Mouse (Mus musculus): ENCODE data around the gene St3gal5.
"Not testable (repeated sequence)": the region's sequence is repeated elsewhere in the genome, so short reads cannot be mapped to it uniquely, and the experiment has no call there.

St3gal5 gene

DNA sequence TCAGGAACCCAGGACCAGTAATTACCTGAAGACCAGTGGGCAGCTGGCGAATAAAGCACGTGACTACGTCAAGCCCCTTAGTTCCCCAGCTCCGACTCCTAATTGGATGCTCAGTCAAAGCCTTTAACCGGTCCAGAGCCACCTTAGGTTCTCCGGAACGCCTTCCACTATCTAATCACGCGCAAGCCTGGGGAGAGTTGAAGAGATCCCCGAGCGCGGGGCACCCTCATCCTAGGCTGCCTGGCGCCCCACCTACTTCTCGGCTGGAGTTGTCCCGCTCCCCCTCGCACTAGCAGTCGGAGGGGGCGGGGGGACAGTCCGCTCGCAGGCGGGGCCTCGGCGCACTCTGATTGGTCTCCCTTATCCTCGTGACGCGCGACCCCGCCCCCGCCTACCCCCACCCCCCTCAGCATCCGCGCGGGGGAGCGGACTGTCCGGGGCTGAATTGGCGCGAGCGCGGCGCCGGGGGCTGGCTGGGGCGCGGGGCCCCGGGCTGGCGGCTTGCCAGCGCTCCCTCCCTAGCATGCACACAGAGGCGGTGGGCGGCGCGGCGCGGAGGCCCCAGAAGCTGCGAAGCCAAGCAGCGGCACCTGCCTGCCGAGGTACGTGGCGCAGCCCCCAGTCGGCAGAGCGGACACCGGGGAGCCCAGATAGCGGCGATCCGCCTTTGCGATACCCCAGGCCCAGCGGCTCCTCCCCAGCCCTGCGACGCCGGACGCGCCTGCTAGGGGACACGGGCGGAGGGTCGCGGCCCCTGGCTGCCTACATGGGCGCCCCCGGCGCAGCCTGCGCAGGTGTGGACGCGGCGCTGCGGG is at the start of gene St3gal5:
TSS of gene St3gal5 (plus strand) at position 412 of the 815 bp plus-strand sequence.
- in situ Hi-C loops (cut with MboI, MseI) = no loop called here

- in situ Hi-C loops (cut with MboI, MseI) = no loop called here
Measured at GRCm38 (mm10) chr6:72048643-72049042, 48.7 kb upstream of the St3gal5 start.

GRCm38 (mm10) chr6:72049941-72050340 is 47.5 kb upstream of the St3gal5 start:
- in situ Hi-C loops (cut with MboI, MseI) = no loop called here

GRCm38 (mm10) chr6:72050827-72051226 is 46.6 kb upstream of the St3gal5 start:
- in situ Hi-C loops (cut with MboI, MseI) = no loop called here

DNA sequence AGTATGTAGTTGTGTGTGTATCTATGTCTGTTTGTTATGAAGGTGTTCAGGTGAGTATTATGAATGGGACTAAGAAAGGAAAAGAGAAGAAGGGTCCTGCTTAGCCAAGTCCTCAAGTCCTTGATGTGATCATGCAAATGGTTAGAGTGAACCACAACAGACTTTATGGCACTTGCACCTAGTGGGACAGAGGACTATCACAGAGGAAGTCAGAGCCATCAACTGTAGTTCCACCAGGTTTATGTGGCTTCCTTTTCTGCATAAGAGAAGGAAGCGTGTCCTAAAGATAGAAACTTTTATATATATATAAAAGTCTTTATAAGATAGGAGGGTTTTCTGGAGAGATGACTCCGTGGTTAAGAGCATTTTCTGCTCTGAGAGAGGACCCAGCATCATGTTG is 46.1 kb upstream of the St3gal5 start:
- in situ Hi-C loops (cut with MboI, MseI) = no loop called here

DNA sequence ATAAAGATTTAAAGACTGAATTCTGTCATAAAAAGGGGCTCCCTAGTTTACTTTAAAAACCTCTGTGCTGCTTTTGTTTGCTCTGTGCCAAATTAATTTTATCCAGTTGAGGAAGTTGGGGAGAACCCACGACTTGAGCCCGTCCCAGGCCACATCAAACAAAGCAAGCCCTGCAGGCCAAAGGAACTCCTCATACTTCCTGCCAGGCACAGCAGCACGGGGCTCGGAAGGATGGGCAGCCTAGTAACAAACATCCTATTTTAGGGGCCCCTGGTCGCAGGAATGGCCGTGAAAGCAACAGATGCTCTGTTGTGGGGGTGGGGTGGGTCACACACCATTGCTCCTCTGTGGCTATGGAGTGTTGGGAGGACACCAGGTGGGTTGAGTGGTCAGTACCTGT is 45.6 kb upstream of the St3gal5 start:
- in situ Hi-C loops (cut with MboI, MseI) = no loop called here

DNA sequence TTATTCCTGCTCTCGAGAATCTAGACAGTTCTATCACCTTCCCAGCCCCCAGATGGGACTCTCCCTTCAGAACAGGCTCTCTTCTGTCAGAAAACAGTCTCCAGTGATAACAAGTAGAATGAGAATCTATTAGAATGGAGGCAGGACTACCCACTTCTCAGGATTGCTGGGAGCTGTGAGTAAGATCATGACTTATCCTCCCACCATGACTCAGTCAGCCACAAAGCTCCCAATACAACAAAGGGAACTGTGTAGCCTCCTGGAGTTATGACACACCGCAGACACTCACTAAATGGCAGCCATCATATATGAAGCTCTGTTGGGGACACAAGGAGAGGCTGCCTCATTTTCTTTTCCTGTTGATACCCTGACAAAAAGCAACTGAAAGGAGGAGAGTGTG is 40.8 kb upstream of the St3gal5 start:
- in situ Hi-C loops (cut with MboI, MseI) = no loop called here

DNA sequence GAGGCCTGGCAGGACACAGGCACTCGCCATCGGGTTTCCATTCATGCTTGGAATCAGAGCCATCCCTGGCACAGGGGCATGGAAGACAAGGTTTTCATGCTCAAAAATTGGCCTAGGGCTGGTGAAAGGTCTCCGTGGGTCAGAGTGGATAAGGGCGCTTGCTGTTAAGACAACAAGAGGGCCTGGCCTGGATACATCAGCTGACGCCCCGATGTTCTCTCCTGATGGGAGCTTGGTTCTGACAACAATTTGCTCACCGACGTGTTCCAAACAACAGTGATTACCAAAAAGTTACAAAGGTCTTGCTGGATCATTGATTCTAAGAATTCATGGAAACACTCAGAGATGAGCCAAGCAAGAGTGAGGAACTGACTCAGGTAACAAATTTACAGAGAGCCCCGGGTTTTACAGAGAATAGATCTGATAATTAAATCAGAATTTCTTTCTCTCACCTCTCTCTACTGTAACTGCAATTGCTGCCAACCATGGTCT is 38.9 kb upstream of the St3gal5 start:
- in situ Hi-C loops (cut with MboI, MseI) = no loop called here

DNA sequence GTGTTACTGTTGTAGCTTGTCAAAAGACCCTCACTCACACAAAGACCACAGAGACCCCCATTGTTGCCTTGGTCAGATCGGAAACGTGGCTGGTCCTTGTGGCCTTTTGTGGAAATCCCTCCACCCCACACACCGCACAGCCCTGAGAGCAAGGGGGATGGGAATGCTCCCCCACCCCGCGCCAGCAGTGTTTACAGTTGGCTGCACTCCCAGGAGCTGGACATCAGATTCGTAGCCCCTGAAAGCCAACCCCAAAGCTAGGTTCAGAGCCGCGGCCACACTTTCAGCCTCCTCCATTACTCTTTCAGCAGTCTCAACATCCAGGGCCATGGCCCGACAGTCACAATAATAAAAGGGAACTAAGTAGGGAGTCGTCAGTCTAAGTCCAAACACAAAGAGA is 36.7 kb upstream of the St3gal5 start:
- in situ Hi-C loops (cut with MboI, MseI) = not testable (repeated sequence)

- in situ Hi-C loops (cut with MboI, MseI) = no loop called here
Measured at GRCm38 (mm10) chr6:72063718-72064117, 33.7 kb upstream of the St3gal5 start.

GRCm38 (mm10) chr6:72065988-72066387 is 31.4 kb upstream of the St3gal5 start:
- in situ Hi-C loops (cut with MboI, MseI) = no loop called here

- in situ Hi-C loops (cut with MboI, MseI) = no loop called here
Measured at GRCm38 (mm10) chr6:72068436-72068835, 29.0 kb upstream of the St3gal5 start.

DNA sequence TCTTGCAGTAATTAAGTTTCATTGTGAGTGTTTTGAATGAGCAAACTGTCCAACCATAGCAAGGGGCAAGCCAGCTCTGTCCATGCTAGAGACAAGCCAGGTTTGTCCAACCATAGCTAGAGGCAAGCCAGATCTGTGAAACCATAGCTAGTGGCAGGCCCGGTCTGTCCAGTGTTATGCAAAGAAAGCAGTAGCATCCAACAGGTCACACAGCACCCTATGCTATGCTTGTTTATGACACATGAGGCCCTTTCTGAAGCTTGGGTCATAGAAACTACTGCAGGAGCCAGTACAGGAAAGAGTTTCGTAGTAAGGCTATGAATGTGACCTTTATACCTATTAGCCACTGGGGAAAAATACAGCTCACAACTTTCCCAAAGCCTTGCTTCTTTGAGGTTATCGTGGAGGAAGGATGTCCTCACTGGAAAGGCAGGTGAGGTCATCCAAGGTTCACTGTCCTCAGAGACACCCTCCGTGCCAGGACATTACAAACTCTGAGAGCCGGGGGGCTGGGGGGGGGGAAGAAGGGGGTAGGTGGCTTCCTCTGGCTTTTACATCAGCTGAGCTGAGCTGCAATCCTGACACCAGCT is 26.0 kb upstream of the St3gal5 start:
- in situ Hi-C loops (cut with MboI, MseI) = no loop called here

GRCm38 (mm10) chr6:72073781-72074180 is 23.6 kb upstream of the St3gal5 start:
- in situ Hi-C loops (cut with MboI, MseI) = no loop called here

- in situ Hi-C loops (cut with MboI, MseI) = no loop called here
Measured at GRCm38 (mm10) chr6:72076512-72076911, 20.9 kb upstream of the St3gal5 start.

DNA sequence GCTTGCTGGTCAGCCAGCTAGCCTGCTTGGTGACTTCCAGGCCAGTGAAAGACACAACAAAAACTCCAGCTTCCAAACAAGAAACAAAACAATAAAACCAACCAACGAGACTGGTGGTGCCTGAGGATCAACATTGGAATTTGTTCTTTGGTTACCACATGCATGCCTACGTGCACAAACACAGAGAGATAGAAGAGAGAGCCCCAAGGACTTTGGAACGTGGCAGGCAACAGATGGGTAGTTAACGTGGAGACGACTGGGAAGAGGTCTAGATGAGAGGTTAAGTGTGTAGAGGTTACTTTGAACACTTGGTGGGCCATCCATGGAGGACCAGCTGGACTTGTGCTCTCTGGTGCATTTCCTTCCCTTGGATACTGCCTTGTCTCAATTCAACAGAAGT is 19.2 kb upstream of the St3gal5 start:
- in situ Hi-C loops (cut with MboI, MseI) = no loop called here

- in situ Hi-C loops (cut with MboI, MseI) = no loop called here
Measured at GRCm38 (mm10) chr6:72081318-72082024, 15.9 kb upstream of the St3gal5 start.

DNA sequence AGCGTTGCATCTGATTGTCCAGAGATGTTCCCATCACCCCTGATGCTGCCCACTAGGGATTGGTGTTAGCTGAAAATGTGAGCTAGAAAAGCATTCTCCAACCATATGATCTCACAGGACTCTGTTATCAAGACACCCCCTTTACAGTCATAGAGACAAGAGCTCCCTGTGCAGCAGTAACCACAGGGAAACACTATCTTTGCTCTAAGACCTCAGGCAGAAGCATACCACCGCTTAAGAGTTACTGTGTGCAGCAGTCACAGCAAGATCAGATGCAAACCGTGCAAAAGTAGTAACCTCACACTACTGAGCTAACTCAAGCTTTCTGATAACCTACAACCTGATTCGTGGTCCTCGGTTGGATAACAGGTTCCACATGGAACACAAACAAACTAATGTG is 10.0 kb upstream of the St3gal5 start:
- in situ Hi-C loops (cut with MboI, MseI) = no loop called here

DNA sequence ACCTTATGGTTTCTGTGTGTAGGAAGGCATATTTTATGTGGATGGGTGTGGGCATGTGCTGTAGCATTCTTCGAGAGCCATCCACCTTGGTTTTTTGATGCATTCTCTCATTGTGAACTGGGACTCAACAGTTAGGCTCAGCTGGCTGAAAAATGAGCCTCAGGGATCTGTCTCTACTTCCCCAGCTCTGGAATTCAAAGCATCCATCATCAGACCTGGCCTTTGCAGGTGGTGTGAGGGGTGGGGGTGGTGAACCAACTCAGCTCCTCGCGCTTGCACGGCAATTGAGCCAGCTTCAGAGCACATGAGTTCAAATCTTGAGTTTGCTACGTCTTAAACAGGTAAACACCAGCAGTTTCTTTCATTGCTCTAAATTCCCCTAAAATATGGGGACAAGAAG is 7.5 kb upstream of the St3gal5 start:
- in situ Hi-C loops (cut with MboI, MseI) = no loop called here

DNA sequence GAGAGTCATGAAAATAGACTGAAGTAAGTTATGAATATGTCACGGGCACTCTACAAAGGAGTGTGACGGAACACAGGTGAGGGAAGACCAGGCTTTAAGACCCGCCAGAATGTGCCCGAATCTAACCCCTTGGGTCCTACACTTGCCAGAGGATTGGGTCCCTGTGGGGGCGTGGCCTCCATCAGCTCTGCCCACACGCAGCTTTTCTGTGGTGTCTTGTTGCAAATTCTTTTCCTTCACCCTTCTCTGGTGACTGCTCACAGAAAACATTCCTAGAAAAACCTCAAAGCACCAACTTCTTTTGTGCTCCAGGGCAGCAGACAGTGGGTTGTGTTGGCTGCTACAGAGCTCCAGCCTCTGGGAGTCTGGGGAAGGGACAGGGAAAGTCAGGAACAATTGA is 6.4 kb upstream of the St3gal5 start:
- in situ Hi-C loops (cut with MboI, MseI) = no loop called here

DNA sequence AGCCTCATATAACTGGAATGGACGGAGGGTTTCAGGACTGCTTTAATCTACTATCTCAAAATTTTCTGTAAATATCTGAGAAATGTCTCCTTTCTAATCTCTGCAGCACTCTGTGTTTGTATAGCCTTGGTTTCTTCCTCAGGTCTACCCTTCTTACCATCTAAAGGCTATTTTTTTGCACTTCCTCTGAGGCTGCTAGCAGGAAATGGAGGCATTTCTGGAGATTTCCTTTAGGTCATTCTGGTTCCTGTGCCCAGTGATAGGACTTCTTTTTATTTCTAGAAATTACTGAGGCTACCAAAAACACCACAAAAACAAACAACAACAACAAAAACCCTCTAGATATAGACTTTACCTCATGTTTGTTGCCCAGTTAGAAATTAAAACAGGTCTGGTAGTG is 4.3 kb upstream of the St3gal5 start:
- in situ Hi-C loops (cut with MboI, MseI) = no loop called here

DNA sequence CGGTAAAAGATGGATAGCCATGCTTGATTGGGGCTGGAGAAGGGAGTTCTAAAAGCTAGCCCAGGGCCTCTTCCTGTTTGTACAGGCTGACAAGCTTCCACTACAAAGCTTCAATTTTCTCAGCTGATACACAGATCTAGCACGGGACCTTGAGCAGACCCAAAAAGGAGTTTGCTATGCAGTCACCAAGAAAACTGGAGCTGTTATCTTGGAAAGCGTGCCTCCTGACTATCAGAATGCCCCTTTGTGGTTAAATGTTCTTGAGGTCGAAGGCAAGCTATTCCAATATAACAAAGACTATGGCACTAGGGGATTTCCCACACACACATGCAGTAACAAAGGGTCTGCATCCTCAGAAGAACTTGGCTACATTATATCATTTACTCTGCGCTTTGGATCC is 1.2 kb upstream of the St3gal5 start:
- in situ Hi-C loops (cut with MboI, MseI) = no loop called here

DNA sequence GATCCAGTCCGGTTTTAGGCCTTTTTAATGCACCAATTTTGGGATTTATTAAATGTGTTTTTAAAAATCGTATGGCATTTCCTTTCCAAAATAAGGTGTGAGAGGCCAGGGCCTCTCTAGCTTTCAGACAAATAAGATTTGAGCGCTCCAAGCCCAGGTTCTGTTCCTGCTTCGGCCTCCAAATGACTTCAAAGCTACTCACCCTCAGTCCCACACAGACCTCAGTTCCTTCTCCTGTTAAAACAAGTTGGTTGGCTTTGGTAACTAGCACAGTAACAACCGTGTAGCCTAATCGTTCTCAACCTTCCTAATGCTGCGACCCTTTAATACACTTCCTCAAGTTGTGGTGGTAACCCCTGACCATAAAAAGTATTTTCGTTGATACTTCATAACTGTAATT is 723 bp upstream of the St3gal5 start:
- in situ Hi-C loops (cut with MboI, MseI) = no loop called here

All from T-helper 2 cell (primary cell).